Mouse (Mus musculus) bone marrow, adult 2 months (tissue): Measurements from ENCODE around the gene Wtap.

Source experiments
- CTCF ChIP-seq: fragments of 200-500 bp; IDR thresholded peaks from 2 replicates; pipeline ENCODE4 v1.5.1; 2011; ENCODE audit warnings: low read length, control low read depth; ENCODE audit not compliant: control insufficient read depth, insufficient read depth
- POLR2A ChIP-seq: fragments of 200-500 bp; IDR thresholded peaks from 2 replicates; pipeline ENCODE4 v1.6.1; 2011; ENCODE audit warnings: low read depth, mild to moderate bottlenecking, control low read depth, low read length, borderline replicate concordance; ENCODE audit not compliant: control insufficient read depth

- no peak for TF ChIP-seq POLR2A
- no peak for TF ChIP-seq CTCF
Measured at GRCm38 (mm10) chr17:12991194-12991634, 2.8 kb downstream of the Wtap start.
